Mouse (Mus musculus) ES-Bruce4 (cell line): ENCODE measurements around the gene A330070K13Rik.

Experiments used
- CTCF ChIP-seq: IDR thresholded peaks from one replicate; pipeline ENCODE4 v1.8.1; 2011; ENCODE audit warnings: low read depth, low read length
- EP300 ChIP-seq: IDR thresholded peaks from 2 replicates; pipeline ENCODE4 v1.6.1; 2011; ENCODE audit warnings: low read depth, low read length; ENCODE audit not compliant: insufficient read depth
- POLR2A ChIP-seq: IDR thresholded peaks from one replicate; pipeline ENCODE4 v1.8.1; 2011; ENCODE audit warnings: low read length; ENCODE audit not compliant: insufficient read depth

- TF ChIP-seq CTCF (no peak), POLR2A (no peak), EP300 (no peak)
These were observed at the start of gene A330070K13Rik for GRCm38 (mm10) chr5:130384222-130384912.
